23 mouse cellular contexts compared by ENCODE assay signal in genomic region chrX:69502061-69502460, GRCm38 (mm10).
DNase-seq lines count a peak whose midpoint lies in the region; ATAC-seq and TF ChIP-seq lines count a peak whose summit lies in the region.
"Had no signal": no experiment of that assay in that cellular context is flagged by ENCODE, and none has a peak within 500 bp of the region (broad histone marks: within the 10 kb centered on the region; RNA-seq: fewer than 3 reads in every experiment).

No protein-coding gene starts in this region.

- ATAC-seq in hindbrain, postnatal 0 days = no peak
- no peak for ATAC-seq in hindbrain, embryonic 11.5 days (ENCODE audit: low FRiP score)
- ATAC-seq in lung, postnatal 0 days = no peak
- peak; percentile 33; the same call in 1 of the 2 replicates for ATAC-seq in stomach, embryonic 14.5 days (ENCODE audit: insufficient number of reproducible peaks, insufficient read depth, low FRiP score, low read depth)
- ATAC-seq in stomach, postnatal 0 days (ENCODE audit: low FRiP score, low TSS enrichment) = no peak
- ATAC-seq: intestine, embryonic 16.5 days; midbrain, embryonic 16.5 days had no signal

- 67% methylated on average over 3 of the region's 3 CpGs for WGBS in hindbrain, postnatal 0 days
- 75% methylated on average over 3 of the region's 3 CpGs for WGBS in hindbrain, embryonic 11.5 days
- 17% methylated on average over 3 of the region's 3 CpGs for WGBS in lung, postnatal 0 days
- WGBS in stomach, embryonic 14.5 days = 33% methylated on average over 3 of the region's 3 CpGs
- WGBS in stomach, postnatal 0 days = 33% methylated on average over 3 of the region's 3 CpGs

- no peak overlapping the region for H3K27ac ChIP-seq in hindbrain, postnatal 0 days
- no peak overlapping the region for H3K27ac ChIP-seq in hindbrain, embryonic 11.5 days (ENCODE audit: low read depth, low read length)
- no peak overlapping the region for H3K27ac ChIP-seq in lung, postnatal 0 days (ENCODE audit: low read length)
- H3K27ac ChIP-seq in stomach, embryonic 14.5 days (ENCODE audit: low read length) = no peak overlapping the region
- H3K27ac ChIP-seq in stomach, postnatal 0 days (replicated peaks) = no peak overlapping the region
- H3K27ac ChIP-seq: embryonic facial prominence, embryonic 13.5 days; gastrocnemius, adult 2 months; heart, embryonic 15.5 days; hindbrain, embryonic 15.5 days; limb, embryonic 12.5 days; liver, embryonic 13.5 days; neural tube, embryonic 15.5 days had no signal

- DNase-seq in hindbrain, postnatal 0 days (ENCODE audit: low spot score) = peak; percentile 1
- DNase-seq in hindbrain, embryonic 11.5 days (ENCODE audit: low spot score) = no peak
- DNase-seq in lung, postnatal 0 days (ENCODE audit: low spot score) = peak; percentile 12
- no peak for DNase-seq in lung, postnatal 36 days
- DNase-seq in stomach, postnatal 0 days (ENCODE audit: low spot score) = no peak
- DNase-seq in neural tube, embryonic 10.5 days (ENCODE audit: extremely low spot score, low spot score) = no peak
- DNase-seq: adrenal gland, postnatal 10 days; cerebellum, adult 2 months; cerebellum, postnatal 25 days; gastrocnemius, adult 2 months; heart, postnatal 36 days; kidney, adult 9 months; layer of hippocampus, postnatal 36 days; liver, embryonic 13.5 days had no signal

- no peaks in the 10 kb centered on the region for H3K4me1 ChIP-seq in hindbrain, postnatal 0 days (ENCODE audit: insufficient read depth, low read length)
- no peaks in the 10 kb centered on the region for H3K4me1 ChIP-seq in hindbrain, embryonic 11.5 days (replicated peaks; ENCODE audit: control insufficient read depth, insufficient read depth, low read length)
- no peaks in the 10 kb centered on the region for H3K4me1 ChIP-seq in lung, postnatal 0 days (ENCODE audit: insufficient read depth, low read depth, low read length)
- H3K4me1 ChIP-seq in stomach, embryonic 14.5 days (ENCODE audit: control insufficient read depth, insufficient read depth, low read length) = no peaks in the 10 kb centered on the region
- no peaks in the 10 kb centered on the region for H3K4me1 ChIP-seq in stomach, postnatal 0 days (replicated peaks; ENCODE audit: control insufficient read depth, insufficient read depth)
- H3K4me1 ChIP-seq: embryonic facial prominence, embryonic 13.5 days; heart, embryonic 15.5 days; hindbrain, embryonic 15.5 days; limb, embryonic 12.5 days; liver, embryonic 13.5 days; megakaryocyte, embryonic 14.5 days; neural tube, embryonic 15.5 days had no signal

- H3K4me3 ChIP-seq in hindbrain, postnatal 0 days (ENCODE audit: low read length) = no peak overlapping the region
- H3K4me3 ChIP-seq in hindbrain, embryonic 11.5 days (ENCODE audit: low read depth, low read length) = no peak overlapping the region
- H3K4me3 ChIP-seq in lung, postnatal 0 days (ENCODE audit: low read depth, low read length) = no peak overlapping the region
- H3K4me3 ChIP-seq in stomach, embryonic 14.5 days (ENCODE audit: low read depth, low read length) = no peak overlapping the region
- H3K4me3 ChIP-seq in stomach, postnatal 0 days (ENCODE audit: low read depth, low read length) = no peak overlapping the region
- H3K4me3 ChIP-seq: embryonic facial prominence, embryonic 13.5 days; gastrocnemius, adult 2 months; heart, embryonic 15.5 days; hindbrain, embryonic 15.5 days; limb, embryonic 12.5 days; liver, embryonic 13.5 days; megakaryocyte, embryonic 14.5 days; neural tube, embryonic 15.5 days had no signal

- no peaks in the 10 kb centered on the region for H3K9me3 ChIP-seq in hindbrain, postnatal 0 days (ENCODE audit: low read length)
- H3K9me3 ChIP-seq in hindbrain, embryonic 11.5 days (ENCODE audit: control insufficient read depth, low read length) = no peaks in the 10 kb centered on the region
- H3K9me3 ChIP-seq in lung, postnatal 0 days (ENCODE audit: low read length) = no peaks in the 10 kb centered on the region
- H3K9me3 ChIP-seq in stomach, embryonic 14.5 days (ENCODE audit: control insufficient read depth, low read depth, low read length) = no peaks in the 10 kb centered on the region
- H3K9me3 ChIP-seq in stomach, postnatal 0 days (ENCODE audit: control insufficient read depth, low read length) = no peaks in the 10 kb centered on the region
- H3K9me3 ChIP-seq: embryonic facial prominence, embryonic 13.5 days; heart, embryonic 15.5 days; hindbrain, embryonic 15.5 days; limb, embryonic 12.5 days; liver, embryonic 13.5 days; neural tube, embryonic 15.5 days had no signal

- H3K4me2 ChIP-seq in hindbrain, postnatal 0 days (ENCODE audit: low read depth, low read length) = no peak overlapping the region
- no peak overlapping the region for H3K4me2 ChIP-seq in hindbrain, embryonic 11.5 days (replicated peaks; ENCODE audit: low read depth, low read length)
- no peak overlapping the region for H3K4me2 ChIP-seq in lung, postnatal 0 days (replicated peaks; ENCODE audit: low read depth, low read length)
- H3K4me2 ChIP-seq in stomach, embryonic 14.5 days (replicated peaks; ENCODE audit: low read depth, low read length) = no peak overlapping the region
- H3K4me2 ChIP-seq in stomach, postnatal 0 days (replicated peaks; ENCODE audit: low read depth) = no peak overlapping the region
- H3K4me2 ChIP-seq: embryonic facial prominence, embryonic 13.5 days; heart, embryonic 15.5 days; hindbrain, embryonic 15.5 days; limb, embryonic 12.5 days; liver, embryonic 13.5 days; neural tube, embryonic 15.5 days had no signal

- TF ChIP-seq EP300 in lung, postnatal 0 days (IDR thresholded peaks at IDR 0.05) = no peak
- no peak for TF ChIP-seq EP300 in stomach, postnatal 0 days (optimal IDR thresholded peaks at IDR 0.05)

- no peaks in the 10 kb centered on the region for H3K36me3 ChIP-seq in hindbrain, postnatal 0 days (ENCODE audit: insufficient read depth, low read length)
- no peaks in the 10 kb centered on the region for H3K36me3 ChIP-seq in hindbrain, embryonic 11.5 days (ENCODE audit: control insufficient read depth, insufficient read depth, low read length)
- H3K36me3 ChIP-seq in lung, postnatal 0 days (ENCODE audit: insufficient read depth, low read length) = no peaks in the 10 kb centered on the region
- H3K36me3 ChIP-seq in stomach, embryonic 14.5 days (ENCODE audit: control insufficient read depth, insufficient read depth, low read length) = no peaks in the 10 kb centered on the region
- no peaks in the 10 kb centered on the region for H3K36me3 ChIP-seq in stomach, postnatal 0 days (ENCODE audit: control insufficient read depth, insufficient read depth, low read length)
- H3K36me3 ChIP-seq: embryonic facial prominence, embryonic 13.5 days; heart, embryonic 15.5 days; hindbrain, embryonic 15.5 days; limb, embryonic 12.5 days; liver, embryonic 13.5 days; neural tube, embryonic 15.5 days had no signal

- no peaks in the 10 kb centered on the region for H3K27me3 ChIP-seq in hindbrain, postnatal 0 days (ENCODE audit: insufficient read depth, low read length)
- no peaks in the 10 kb centered on the region for H3K27me3 ChIP-seq in hindbrain, embryonic 11.5 days (ENCODE audit: control insufficient read depth, insufficient read depth, low read length)
- H3K27me3 ChIP-seq in lung, postnatal 0 days (replicated peaks; ENCODE audit: insufficient read depth, low read length) = no peaks in the 10 kb centered on the region
- H3K27me3 ChIP-seq in stomach, embryonic 14.5 days (ENCODE audit: control insufficient read depth, insufficient read depth, low read length) = no peaks in the 10 kb centered on the region
- no peaks in the 10 kb centered on the region for H3K27me3 ChIP-seq in stomach, postnatal 0 days (ENCODE audit: control insufficient read depth, insufficient read depth, low read length)
- H3K27me3 ChIP-seq: embryonic facial prominence, embryonic 13.5 days; heart, embryonic 15.5 days; hindbrain, embryonic 15.5 days; limb, embryonic 12.5 days; liver, embryonic 13.5 days; neural tube, embryonic 15.5 days had no signal

- no peak for TF ChIP-seq CTCF in hindbrain, postnatal 0 days (IDR thresholded peaks at IDR 0.05; ENCODE audit: low read depth)
- no peak for TF ChIP-seq CTCF in lung, postnatal 0 days (IDR thresholded peaks at IDR 0.05)
- no peak for TF ChIP-seq CTCF in stomach, postnatal 0 days (IDR thresholded peaks at IDR 0.05; ENCODE audit: low read depth)

- no peak overlapping the region for H3K9ac ChIP-seq in hindbrain, postnatal 0 days (replicated peaks; ENCODE audit: low read length)
- H3K9ac ChIP-seq in hindbrain, embryonic 11.5 days (ENCODE audit: low read depth, low read length) = no peak overlapping the region
- no peak overlapping the region for H3K9ac ChIP-seq in lung, postnatal 0 days (replicated peaks; ENCODE audit: low read depth)
- no peak overlapping the region for H3K9ac ChIP-seq in stomach, embryonic 14.5 days (replicated peaks; ENCODE audit: low read depth, low read length)
- no peak overlapping the region for H3K9ac ChIP-seq in stomach, postnatal 0 days (ENCODE audit: low read length)
- H3K9ac ChIP-seq: embryonic facial prominence, embryonic 13.5 days; heart, embryonic 15.5 days; hindbrain, embryonic 15.5 days; limb, embryonic 12.5 days; liver, embryonic 13.5 days; neural tube, embryonic 15.5 days had no signal

Comparison
In these comparisons a context has a peak if more than half of its experiments do, and no peak if none do; other contexts are left out.
1. DNase-seq: peak in hindbrain, postnatal 0 days (single experiment) and lung, postnatal 0 days (single experiment); none in hindbrain, embryonic 11.5 days (single experiment), lung, postnatal 36 days (single experiment), stomach, postnatal 0 days (single experiment) and neural tube, embryonic 10.5 days (single experiment).